Mouse (Mus musculus) CH12.LX (cell line): ENCODE data around the gene Ggct. TPM values are rescaled to one million over a fixed set of nuclear protein-coding genes. Genes with fewer than 3 reads are reported as not detected.

Experiments used
- DNase-seq: peaks from one replicate; pipeline ENCODE4 v3.0.0-alpha.2; 2013; ENCODE audit errors: extremely low read depth
- H3K27ac ChIP-seq: 2 replicates; pipeline ENCODE4 v1.5.1; 2012; ENCODE audit warnings: low read depth, mild to moderate bottlenecking, control low read depth, moderate library complexity; ENCODE audit not compliant: insufficient read depth
- H3K27me3 ChIP-seq: replicated peaks from 2 replicates; pipeline ENCODE3; 2012; ENCODE audit warnings: inconsistent platforms
- H3K36me3 ChIP-seq, 2 experiments: replicated peaks in 1 of 2; 2 replicates each; pipeline versions ENCODE3 to v1.6.1; 2012; ENCODE audit warnings: inconsistent platforms in 1 of 2, low read length in 1 of 2, mild to moderate bottlenecking in 1 of 2, mixed read lengths in 1 of 2, moderate library complexity in 1 of 2; ENCODE audit not compliant: control insufficient read depth in 1 of 2, insufficient read depth in 1 of 2
- H3K4me1 ChIP-seq, 2 experiments: 2 replicates each; pipeline ENCODE4 v1.6.1; 2012; ENCODE audit warnings: inconsistent platforms in 1 of 2, moderate library complexity in 1 of 2; ENCODE audit not compliant: insufficient read depth in 2 of 2, control insufficient read depth in 1 of 2
- H3K4me2 ChIP-seq: 2 replicates; pipeline ENCODE4 v1.6.1; 2012; ENCODE audit warnings: low read depth, mild to moderate bottlenecking, control low read depth; ENCODE audit not compliant: poor library complexity, insufficient read depth, severe bottlenecking
- H3K4me3 ChIP-seq, 3 experiments: fragments of 150-350 bp in 1 of 3; sonication (generic) in 1 of 3; replicated peaks in 1 of 3; 2 replicates each; pipeline versions ENCODE3 to v1.5.1; 2011 to 2012; ENCODE audit warnings: low read depth in 2 of 3, low read length in 2 of 3, mild to moderate bottlenecking in 2 of 3, moderate library complexity in 2 of 3, control low read depth in 1 of 3, improper control_type of control experiment in 1 of 3, inconsistent platforms in 1 of 3, mixed read lengths in 1 of 3; ENCODE audit not compliant: poor library complexity in 1 of 3
- H3K79me2 ChIP-seq: replicated peaks from 2 replicates; pipeline ENCODE4 v1.6.1; 2012; ENCODE audit warnings: mild to moderate bottlenecking, moderate library complexity; ENCODE audit not compliant: control insufficient read depth, poor library complexity, insufficient read depth, severe bottlenecking; ENCODE audit errors: extremely low read depth
- H3K9ac ChIP-seq: 2 replicates; pipeline ENCODE4 v1.6.1; 2012; ENCODE audit warnings: low read depth, mild to moderate bottlenecking, control low read depth, moderate library complexity; ENCODE audit not compliant: insufficient read depth
- H3K9me3 ChIP-seq: replicated peaks from 2 replicates; pipeline ENCODE3; 2012; ENCODE audit warnings: low read length, inconsistent platforms, mixed read lengths
- BHLHE40 ChIP-seq: IDR thresholded peaks from 2 replicates; pipeline ENCODE4 v1.6.1; 2011; ENCODE audit warnings: mild to moderate bottlenecking, low read depth, low read length, improper control_type of control experiment
- CHD1 ChIP-seq: IDR thresholded peaks from 2 replicates; pipeline ENCODE4 v1.6.1; 2012; ENCODE audit warnings: low read depth, low read length, improper control_type of control experiment, inconsistent platforms
- CHD2 ChIP-seq: IDR thresholded peaks from 2 replicates; pipeline ENCODE4 v1.6.1; 2011; ENCODE audit warnings: low read length, improper control_type of control experiment
- CTCF ChIP-seq, 2 experiments: IDR thresholded peaks in 1 of 2; conservative IDR thresholded peaks in 1 of 2; 2 replicates each; pipeline ENCODE4 v1.5.1; 2011 to 2012; ENCODE audit warnings: low read depth in 2 of 2, low read length in 2 of 2, improper control_type of control experiment in 1 of 2, inconsistent platforms in 1 of 2, mild to moderate bottlenecking in 1 of 2, moderate library complexity in 1 of 2
- ELF1 ChIP-seq: IDR thresholded peaks from 2 replicates; pipeline ENCODE4 v1.6.1; 2014; ENCODE audit warnings: low read depth, mild to moderate bottlenecking, inconsistent platforms, low read length, improper control_type of control experiment
- GABPA ChIP-seq: IDR thresholded peaks from 2 replicates; pipeline ENCODE4 v1.6.1; 2012; ENCODE audit warnings: low read depth, low read length, improper control_type of control experiment, inconsistent platforms; ENCODE audit not compliant: insufficient replicate concordance
- HCFC1 ChIP-seq: IDR thresholded peaks from 2 replicates; pipeline ENCODE4 v1.6.1; 2012; ENCODE audit warnings: low read depth, mild to moderate bottlenecking, inconsistent platforms, low read length, improper control_type of control experiment
- JUN ChIP-seq: IDR thresholded peaks from 2 replicates; pipeline ENCODE4 v1.6.1; 2011; ENCODE audit warnings: low read depth, mild to moderate bottlenecking, low read length, improper control_type of control experiment, moderate library complexity; ENCODE audit not compliant: insufficient read depth
- JUND ChIP-seq: conservative IDR thresholded peaks from 2 replicates; pipeline ENCODE4 v1.6.1; 2011; ENCODE audit warnings: low read depth, low read length, improper control_type of control experiment
- KAT2A ChIP-seq: IDR thresholded peaks from 2 replicates; pipeline ENCODE4 v1.6.1; 2012; ENCODE audit warnings: low read length, improper control_type of control experiment, inconsistent platforms; ENCODE audit not compliant: insufficient replicate concordance
- MAFK ChIP-seq: IDR thresholded peaks from 2 replicates; pipeline ENCODE4 v1.6.1; 2011; ENCODE audit warnings: low read length, improper control_type of control experiment; ENCODE audit not compliant: insufficient replicate concordance
- MAZ ChIP-seq: IDR thresholded peaks from 2 replicates; pipeline ENCODE4 v1.6.1; 2012; ENCODE audit warnings: low read depth, mild to moderate bottlenecking, inconsistent platforms, low read length, improper control_type of control experiment, moderate library complexity
- MEF2A ChIP-seq: IDR thresholded peaks from 2 replicates; pipeline ENCODE4 v1.6.1; 2014; ENCODE audit warnings: low read depth, mild to moderate bottlenecking, inconsistent platforms, low read length, improper control_type of control experiment, borderline replicate concordance
- MXI1 ChIP-seq: IDR thresholded peaks from 2 replicates; pipeline ENCODE4 v1.6.1; 2011; ENCODE audit warnings: mild to moderate bottlenecking, low read depth, low read length, improper control_type of control experiment
- NELFE ChIP-seq: IDR thresholded peaks from 2 replicates; pipeline ENCODE4 v1.6.1; 2011; ENCODE audit warnings: low read depth, low read length, improper control_type of control experiment
- NRF1 ChIP-seq: IDR thresholded peaks from 2 replicates; pipeline ENCODE4 v1.6.1; 2014; ENCODE audit warnings: low read depth, mild to moderate bottlenecking, inconsistent platforms, low read length, improper control_type of control experiment, moderate library complexity
- PAX5 ChIP-seq: IDR thresholded peaks from 2 replicates; pipeline ENCODE4 v1.6.1; 2012; ENCODE audit warnings: low read length, inconsistent platforms, mixed read lengths
- POLR2A ChIP-seq: IDR thresholded peaks from 2 replicates; pipeline ENCODE4 v1.6.1; 2011; ENCODE audit warnings: low read depth, mild to moderate bottlenecking, improper control_type of control experiment, low read length
- POLR2AphosphoS2 ChIP-seq: IDR thresholded peaks from 2 replicates; pipeline ENCODE4 v1.6.1; 2011; ENCODE audit warnings: low read depth, low read length, improper control_type of control experiment
- RAD21 ChIP-seq: IDR thresholded peaks from 2 replicates; pipeline ENCODE4 v1.6.1; 2011; ENCODE audit warnings: low read depth, mild to moderate bottlenecking, low read length, improper control_type of control experiment, moderate library complexity
- RCOR1 ChIP-seq: conservative IDR thresholded peaks from 2 replicates; pipeline ENCODE4 v1.6.1; 2012; ENCODE audit warnings: low read depth, mild to moderate bottlenecking, inconsistent platforms, low read length, improper control_type of control experiment
- SIN3A ChIP-seq: IDR thresholded peaks from 2 replicates; pipeline ENCODE4 v1.6.1; 2012; ENCODE audit warnings: low read length, improper control_type of control experiment, inconsistent platforms
- UBTF ChIP-seq: IDR thresholded peaks from 2 replicates; pipeline ENCODE4 v1.6.1; 2012; ENCODE audit warnings: low read depth, mild to moderate bottlenecking, inconsistent platforms, low read length, improper control_type of control experiment, moderate library complexity
- USF1 ChIP-seq: IDR thresholded peaks from 2 replicates; pipeline ENCODE4 v1.6.1; 2014; ENCODE audit warnings: low read depth, mild to moderate bottlenecking, inconsistent platforms, low read length, improper control_type of control experiment
- ZC3H11A ChIP-seq: IDR thresholded peaks from 2 replicates; pipeline ENCODE4 v1.6.1; 2012; ENCODE audit warnings: low read depth, mild to moderate bottlenecking, inconsistent platforms, low read length, improper control_type of control experiment
- ZKSCAN1 ChIP-seq: IDR thresholded peaks from 2 replicates; pipeline ENCODE4 v1.6.1; 2012; ENCODE audit warnings: low read depth, inconsistent platforms, low read length, improper control_type of control experiment, borderline replicate concordance
- ZNF384 ChIP-seq: IDR thresholded peaks from 2 replicates; pipeline ENCODE4 v1.6.1; 2012; ENCODE audit warnings: low read depth, low read length, improper control_type of control experiment, inconsistent platforms
- dilution Hi-C: fragments of 300-500 bp; cut with MboI; formaldehyde crosslinking; loops from 2 replicates; pipeline ENCODE4 v1.14.3; 2020; ENCODE audit warnings: low sequenced_read_pairs; ENCODE audit not compliant: extremely low pct_unique_long_range_greater_than_20kb, extremely low pct_ligation_motif_present
- in situ Hi-C: fragments of 300-500 bp; cut with MboI; formaldehyde crosslinking; loops from 3 replicates; pipeline ENCODE4 v1.14.3; 2019; ENCODE audit warnings: low sequenced_read_pairs, low pct_ligation_motif_present, low pct_unique_long_range_greater_than_20kb, mixed read lengths
- polyA plus RNA-seq: library from polyadenylated mRNA; unstranded; fragments of >175 nt; gene quantifications from 2 replicates; pipeline ENCODE4 v1.2.1, GENCODE M21; 2012; ENCODE audit warnings: low read depth; ENCODE audit not compliant: insufficient read length
- total RNA-seq, 2 experiments: library from RNA; depleted of rRNA; stranded (reverse); fragments of 300-350 nt in 1 of 2; fragments of >200 nt in 1 of 2; gene quantifications; 2 replicates each; pipeline ENCODE4 v1.2.3; 2012 to 2014

Ggct gene
- total and polyA plus RNA-seq, 3 experiments, result 9.8 to 24.5 (median 12.7) TPM

- H3K4me2 ChIP-seq, result no peak overlapping the region
- no peaks in the 10 kb centered on the region; a peak in 1 of 4 replicates for H3K4me1 ChIP-seq
- no peak for DNase-seq
- in situ Hi-C loops, result loop anchor here (25.0 kb wide), 1 partner anchor 421 kb away; the partner anchor contains the start of genes Fkbp14 and Plekha8
- H3K9me3 ChIP-seq, result no peaks in the 10 kb centered on the region
- peaks cover 2% of the 10 kb centered on the region for H3K27me3 ChIP-seq
- no peaks in the 10 kb centered on the region for H3K79me2 ChIP-seq
- H3K9ac ChIP-seq, result no peak overlapping the region
- TF ChIP-seq GABPA (no peak), POLR2AphosphoS2 (no peak), BHLHE40 (no peak), RAD21 (no peak), MAFK (no peak), ELF1 (no peak), JUND (no peak), NELFE (no peak), ZC3H11A (no peak), ZNF384 (no peak), MAZ (no peak), PAX5 (no peak), MXI1 (no peak), JUN (no peak), SIN3A (no peak), USF1 (no peak)
- H3K4me3 ChIP-seq, result no peak overlapping the region
- H3K27ac ChIP-seq, result no peak overlapping the region
- dilution Hi-C loops, result no loop called here
- H3K36me3 ChIP-seq, result no peaks in the 10 kb centered on the region
Measured at GRCm38 (mm10) chr6:55008401-55008800, 15.7 kb upstream of the Ggct start.

GRCm38 (mm10) chr6:55003559-55003958, 10.8 kb upstream of the Ggct start:
- no peak overlapping the region for H3K27ac ChIP-seq
- DNase-seq, result no peak
- no peak overlapping the region for H3K9ac ChIP-seq
- in situ Hi-C loops (loop anchor here (25.0 kb wide), 1 partner anchor 416 kb away; the partner anchor contains the start of genes Fkbp14 and Plekha8), dilution Hi-C loops (no loop called here)
- TF ChIP-seq SIN3A (no peak), KAT2A (no peak), USF1 (no peak), UBTF (no peak), JUND (no peak), CHD2 (no peak), MAFK (no peak), GABPA (no peak), CTCF (conservative IDR thresholded peaks at IDR 0.05 in 1 of 2, IDR thresholded peaks at IDR 0.05 in 1 of 2; ENCODE audit: low read depth in 2 of 2, low read length in 2 of 2) (no peak), POLR2A (no peak), RAD21 (no peak), JUN (no peak), RCOR1 (no peak), MEF2A (no peak), CHD1 (no peak), MXI1 (no peak), HCFC1 (no peak), NRF1 (no peak), ELF1 (no peak), ZKSCAN1 (no peak)
- H3K4me1 ChIP-seq, result no peaks in the 10 kb centered on the region; a peak in 1 of 4 replicates
- H3K27me3 ChIP-seq, result peaks cover 2% of the 10 kb centered on the region
- no peaks in the 10 kb centered on the region for H3K79me2 ChIP-seq
- no peaks in the 10 kb centered on the region for H3K36me3 ChIP-seq
- H3K9me3 ChIP-seq, result no peaks in the 10 kb centered on the region
- H3K4me3 ChIP-seq, result no peak overlapping the region
- no peak overlapping the region for H3K4me2 ChIP-seq
